Mouse (Mus musculus) adrenal gland, postnatal 25 days (tissue): ENCODE measurements around the gene Dhx29. TPM values are rescaled to one million over a fixed set of nuclear protein-coding genes. Genes with fewer than 3 reads are reported as not detected.
"Not testable (repeated sequence)": the region's sequence is repeated elsewhere in the genome, so short reads cannot be mapped to it uniquely, and the experiment has no call there.

ENCODE experiments used
- DNase-seq: peaks from one replicate; pipeline ENCODE4 v3.0.0; 2021; ENCODE audit warnings: mixed read lengths
- total RNA-seq: library from RNA; stranded (reverse); gene quantifications from 2 replicates; pipeline ENCODE4 v1.2.3, GENCODE M21; 2021

The Dhx29 gene
- total RNA-seq, 1 experiment from 2014 or later: 17.5 TPM

DNA sequence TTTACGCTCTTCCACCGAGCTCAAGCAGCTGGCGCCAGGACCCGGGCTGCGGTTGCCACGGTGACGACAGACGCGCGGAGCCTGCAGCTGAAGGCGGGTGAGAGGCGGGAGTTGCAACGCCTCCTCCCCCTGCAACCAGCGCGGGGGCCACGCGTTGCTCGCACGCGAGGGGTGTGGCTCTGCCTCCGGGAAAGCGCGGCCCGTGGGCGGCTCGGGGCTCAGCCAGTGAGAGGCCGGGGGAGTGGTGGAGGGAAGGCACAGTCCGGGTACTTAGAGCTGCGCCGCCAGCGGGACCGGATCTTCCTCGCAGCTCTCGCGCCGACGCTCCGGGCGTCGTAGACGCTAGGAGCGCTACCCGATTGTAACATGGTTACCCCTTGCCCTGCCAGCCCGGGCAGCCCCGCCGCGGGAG lies 60.3 kb downstream of the Dhx29 start, which contains the start of gene Ccno:
TSS of gene Ccno (plus strand) at position 271 of the 412 bp plus-strand sequence.
- DNase-seq: peak; percentile 97

DNA sequence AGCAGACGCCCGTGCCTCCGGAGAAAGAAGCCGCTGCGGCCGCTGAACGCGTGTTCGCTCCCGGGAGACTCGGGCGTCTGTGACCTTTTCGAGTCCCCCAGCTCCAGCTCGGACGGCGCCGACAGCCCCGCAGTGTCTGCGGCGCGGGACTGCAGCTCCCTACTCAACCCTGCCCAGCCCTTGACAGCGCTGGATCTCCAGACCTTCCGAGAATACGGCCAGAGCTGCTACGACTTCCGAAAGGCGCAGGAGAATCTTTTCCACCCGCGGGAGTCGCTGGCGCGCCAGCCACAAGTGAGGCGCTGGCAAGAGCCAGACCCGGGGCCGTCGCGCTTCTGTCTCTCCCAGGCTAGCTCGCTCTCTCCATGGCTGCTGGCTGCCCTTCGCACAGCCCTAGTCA lies 60.7 kb downstream of the Dhx29 start:
- peak; percentile 45 for DNase-seq

DNA sequence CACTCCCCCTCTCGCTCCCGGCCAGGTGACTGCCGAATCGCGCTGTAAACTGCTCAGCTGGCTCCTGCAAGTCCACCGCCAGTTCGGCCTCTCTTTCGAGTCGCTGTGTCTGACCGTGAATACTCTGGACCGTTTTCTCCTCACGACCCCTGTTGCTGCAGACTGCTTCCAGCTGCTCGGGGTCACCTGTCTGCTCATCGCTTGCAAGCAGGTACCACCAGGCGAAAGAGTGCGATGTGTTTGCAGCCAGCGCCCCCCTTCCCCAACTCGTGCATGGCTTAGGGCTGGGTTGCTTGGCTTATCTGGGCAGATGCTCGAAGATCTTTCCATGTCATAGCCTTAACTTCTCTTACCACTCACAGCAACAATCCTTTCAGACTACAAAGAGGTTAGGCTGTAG lies 61.6 kb downstream of the Dhx29 start:
- DNase-seq: no peak

GRCm38 (mm10) chr13:112989541-112989940 lies 62.3 kb downstream of the Dhx29 start:
- peak; percentile 5 for DNase-seq

- no peak for DNase-seq
These were observed 63.1 kb downstream of the Dhx29 start for GRCm38 (mm10) chr13:112990346-112990745.

- DNase-seq: peak; percentile 46
These were observed 66.4 kb downstream of the Dhx29 start, which contains the start of gene Mcidas for GRCm38 (mm10) chr13:112993531-112994152. Gene Mcidas (plus strand): TSS chr13:112993845.

DNA sequence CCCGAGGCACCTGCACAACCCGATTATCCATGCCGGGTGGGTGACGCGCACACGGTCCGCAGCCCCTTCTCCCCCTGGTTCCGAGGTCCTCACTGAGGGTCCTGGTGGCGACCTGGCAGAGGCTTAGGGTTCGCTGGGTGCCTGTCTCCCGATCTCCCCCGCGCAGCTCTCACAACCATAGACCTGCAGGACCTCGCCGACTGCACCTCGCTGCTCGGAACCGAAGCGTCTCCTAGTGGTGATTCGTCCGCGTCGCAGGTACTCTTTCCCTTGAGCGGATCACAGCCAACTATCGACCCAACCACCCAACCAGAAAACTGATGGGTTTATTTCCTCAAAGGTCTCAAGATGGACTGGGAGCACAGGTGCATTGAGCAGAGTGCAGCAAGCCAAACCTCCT lies 66.9 kb downstream of the Dhx29 start:
- DNase-seq: peak; percentile 66

DNA sequence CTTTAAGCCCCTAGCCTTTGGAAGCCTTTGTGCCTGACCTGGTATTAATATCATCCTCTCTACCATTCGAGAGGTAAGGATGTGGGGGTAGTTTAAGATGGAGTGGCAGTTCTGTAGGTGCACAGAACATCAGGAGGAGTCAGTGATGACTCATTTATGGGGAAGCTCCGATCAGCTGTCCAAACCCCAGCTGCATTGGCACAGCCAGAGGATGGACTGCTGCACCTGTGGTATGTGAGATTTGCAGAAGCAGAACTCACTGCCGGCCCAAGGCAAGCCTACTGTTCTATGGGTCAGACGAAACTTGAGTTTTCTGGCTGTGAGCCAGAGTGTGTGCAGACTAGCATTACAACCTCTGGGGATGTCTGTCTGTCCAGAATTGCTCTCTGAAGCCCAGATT lies 69.2 kb downstream of the Dhx29 start:
- no peak for DNase-seq

GRCm38 (mm10) chr13:112997369-112997768 lies 70.1 kb downstream of the Dhx29 start:
- DNase-seq: no peak

DNA sequence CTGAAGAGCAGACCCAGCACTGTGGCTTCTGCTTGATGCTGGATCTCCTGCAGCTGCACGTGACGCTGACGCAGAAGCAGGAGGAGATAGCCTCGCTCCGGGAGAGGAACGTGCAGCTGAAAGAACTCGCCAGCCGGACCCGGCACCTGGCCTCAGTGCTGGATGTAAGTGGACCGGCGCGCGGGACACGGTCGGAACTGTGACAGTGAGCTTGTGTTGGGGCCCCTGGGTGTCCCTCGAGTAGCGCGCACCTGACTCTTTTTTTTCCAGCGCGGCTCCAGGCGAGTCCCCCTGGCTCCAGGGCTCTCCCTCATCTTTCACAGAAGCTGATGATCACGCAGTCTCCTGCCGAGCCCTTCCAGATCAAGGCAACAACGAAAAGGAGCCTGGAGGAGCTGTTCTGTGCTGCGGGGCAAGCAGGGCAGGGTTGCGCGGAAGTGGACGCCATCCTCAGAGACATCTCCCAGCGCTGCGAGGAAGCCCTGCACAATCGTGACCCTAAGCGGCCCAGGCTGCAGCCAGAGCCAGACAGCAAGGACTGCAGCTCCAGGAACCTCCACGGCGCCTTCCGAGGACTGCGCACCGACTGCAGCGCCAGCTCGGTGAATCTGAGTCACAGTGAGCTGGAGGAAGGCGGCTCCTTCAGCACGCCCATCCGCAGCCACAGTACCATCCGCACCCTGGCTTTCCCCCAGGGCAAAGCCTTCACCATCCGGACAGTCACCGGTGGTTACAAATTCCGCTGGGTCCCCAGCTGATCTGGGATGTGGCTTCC lies 71.4 kb downstream of the Dhx29 start:
- DNase-seq: peak; percentile 42

- DNase-seq: no peak
These were observed 72.8 kb downstream of the Dhx29 start for GRCm38 (mm10) chr13:113000090-113000489.

- no peak for DNase-seq
These were observed 73.5 kb downstream of the Dhx29 start for GRCm38 (mm10) chr13:113000576-113001318.

DNA sequence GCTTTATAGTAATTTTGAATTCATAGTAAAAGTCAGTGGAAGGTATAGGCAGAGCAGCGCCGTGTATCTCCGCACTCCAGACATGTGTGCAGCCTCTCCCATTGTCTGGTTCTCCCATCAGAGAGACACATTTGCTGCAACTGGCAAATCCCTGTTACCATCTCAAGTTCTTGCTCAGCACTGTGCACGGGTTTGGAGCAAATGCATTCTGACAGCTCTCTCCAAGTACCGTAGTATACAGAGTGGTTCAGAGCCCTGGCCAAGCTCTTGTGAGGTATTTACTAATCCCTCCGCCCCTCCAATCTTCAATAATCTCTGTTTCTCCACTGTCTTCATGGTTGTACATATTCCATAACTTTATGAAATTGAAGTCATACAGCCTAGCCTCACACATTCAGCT lies 85.4 kb downstream of the Dhx29 start:
- DNase-seq: no peak

DNA sequence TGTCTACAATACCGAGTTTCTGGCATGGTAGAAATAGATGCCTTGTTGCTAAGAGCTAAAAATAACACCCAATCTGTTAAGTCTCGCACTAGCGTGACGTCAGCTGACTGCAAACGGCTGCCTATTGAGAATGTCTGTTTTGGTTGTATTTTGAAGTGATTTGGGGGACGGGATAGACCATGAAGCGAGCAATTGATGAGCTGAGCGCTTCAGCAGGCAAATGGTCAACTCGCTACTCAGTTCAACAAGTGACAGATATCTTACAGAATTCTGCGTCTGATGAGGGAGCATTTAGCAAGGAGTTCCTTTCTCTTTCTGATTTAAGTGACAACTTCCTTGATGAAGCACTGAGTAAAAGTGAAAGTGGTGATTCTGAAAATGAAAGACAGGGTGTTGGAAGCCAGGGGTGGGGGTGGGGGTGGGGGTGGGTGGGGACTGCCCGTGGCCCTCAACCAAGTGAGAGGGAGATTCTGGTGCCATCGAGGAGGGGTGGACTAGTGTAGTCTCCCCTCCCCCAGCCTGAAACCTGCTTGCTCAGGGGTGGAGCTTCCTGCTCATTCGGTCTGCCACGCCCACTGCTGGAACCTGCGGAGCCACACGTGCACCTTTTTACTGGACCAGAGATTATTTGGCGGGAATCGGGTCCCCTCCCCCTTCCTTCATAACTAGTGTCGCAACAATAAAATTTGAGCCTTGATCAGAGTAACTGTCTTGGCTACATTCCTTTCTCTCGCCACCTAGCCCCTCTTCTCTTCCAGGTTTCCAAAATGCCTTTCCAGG lies 86.1 kb downstream of the Dhx29 start:
- not testable (repeated sequence) for DNase-seq

Other genes starting within 250 kb of the Dhx29 start
- 225 and 226 TPM in 2 replicates for gene Plpp1, start 126.7 kb upstream of the Dhx29 start, total RNA-seq
- gene Mtrex, start 56 bp upstream of the Dhx29 start, total RNA-seq: 46.7 and 53.8 TPM in 2 replicates
- 0.33 and 0.67 TPM in 2 replicates for gene Ccno, start 60.3 kb downstream of the Dhx29 start, total RNA-seq
- gene Mcidas, start 66.4 kb downstream of the Dhx29 start, total RNA-seq: not detected in 2 replicates
- gene Cdc20b, start 107.7 kb downstream of the Dhx29 start, total RNA-seq: not detected in 2 replicates
- 86.0 and 96.8 TPM in 2 replicates for gene Gpx8, start 119.0 kb downstream of the Dhx29 start, total RNA-seq
- gene Gzma, start 173.5 kb downstream of the Dhx29 start, total RNA-seq: not detected in 2 replicates